Mouse (Mus musculus): ENCODE results near the gene Syvn1.

DNA sequence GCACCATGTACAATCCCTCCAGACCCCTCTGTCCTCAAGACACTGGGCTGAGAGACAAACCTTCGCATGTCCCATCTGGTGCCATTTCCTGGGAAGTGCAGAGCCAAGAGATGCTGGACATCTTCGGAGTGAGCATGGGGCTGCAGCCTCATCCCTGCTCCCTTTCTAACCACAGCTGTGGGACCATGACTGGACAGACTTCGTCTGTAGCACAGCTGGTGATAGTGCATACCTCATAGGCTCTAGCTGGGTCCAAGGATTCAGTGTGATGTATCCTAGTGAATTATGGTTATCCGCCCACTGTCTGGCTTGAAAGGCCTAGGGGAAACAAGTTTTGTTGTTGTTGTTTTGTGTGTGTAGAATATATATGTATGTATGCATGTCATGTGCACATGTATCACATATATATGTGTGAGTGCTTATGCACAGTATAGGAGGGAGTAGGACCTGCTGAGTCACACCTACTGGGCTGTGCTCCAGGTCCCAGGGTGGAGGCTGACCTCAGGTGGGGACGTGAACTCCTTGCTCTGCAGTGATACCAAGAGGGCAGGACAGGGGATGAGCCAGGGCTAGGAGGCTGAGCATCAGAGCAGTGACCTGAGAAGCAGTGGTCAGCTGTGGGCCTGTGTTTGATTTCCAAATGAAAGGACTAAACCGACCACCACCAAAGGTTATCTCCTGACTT is 55.9 kb downstream of the Syvn1 start:
- TF ChIP-seq POLR2A (IDR thresholded peaks at IDR 0.05; ENCODE audit: extremely low read depth, insufficient read depth, low read length) (no peak), CTCF (IDR thresholded peaks at IDR 0.05; ENCODE audit: extremely low read depth, insufficient read depth, low read length) (no peak)

All from cortical plate, adult 2 months (tissue).